Mouse (Mus musculus) thymus, adult 2 months (tissue): Measurements from ENCODE around the gene Abl2.

Experiments
- CTCF ChIP-seq: fragments of 200-500 bp; IDR thresholded peaks from 2 replicates; pipeline ENCODE4 v1.5.1; 2012; ENCODE audit warnings: mild to moderate bottlenecking, control low read depth, low read length, moderate library complexity, borderline replicate concordance; ENCODE audit not compliant: control insufficient read depth, poor library complexity, insufficient read depth; ENCODE audit errors: extremely low read depth
- POLR2A ChIP-seq: fragments of 200-500 bp; IDR thresholded peaks from 2 replicates; pipeline ENCODE4 v1.6.1; 2012; ENCODE audit warnings: mild to moderate bottlenecking, low read length, control low read depth, moderate library complexity; ENCODE audit not compliant: control insufficient read depth, poor library complexity, insufficient read depth; ENCODE audit errors: extremely low read depth

GRCm38 (mm10) chr1:156673476-156674194 is 115.0 kb downstream of the Abl2 start:
- no peak for TF ChIP-seq CTCF
- no peak for TF ChIP-seq POLR2A
